Mouse (Mus musculus) left cerebral cortex, postnatal 14 days (tissue): ENCODE measurements around the gene Olfml1. TPM values are rescaled to one million over a fixed set of nuclear protein-coding genes. Genes with fewer than 3 reads are reported as not detected.

ENCODE experiments used
- DNase-seq, 2 experiments: peaks; one replicate each; pipeline ENCODE4 v3.0.0; 2021 to 2022; ENCODE audit warnings: low spot score in 2 of 2, mixed read lengths in 1 of 2
- intact Hi-C: fragments of 180-260 bp; cut with DNase I; formaldehyde crosslinking; loops from one replicate; pipeline ENCODE4 v1.15.1; 2025
- total RNA-seq, 2 experiments: library from RNA; stranded (reverse); gene quantifications; 2 replicates each; pipeline ENCODE4 v1.2.3; 2021

Gene Olfml1
- total RNA-seq, 2 experiments from 2014 or later, result 5.9 to 6.4 TPM

GRCm38 (mm10) chr7:107633201-107633600 lies 66.0 kb downstream of the Olfml1 start:
- intact Hi-C loops, result no loop called here
- no peak for DNase-seq

- intact Hi-C loops, result no loop called here
- DNase-seq, result no peak
Measured at GRCm38 (mm10) chr7:107637398-107637797, 70.2 kb downstream of the Olfml1 start.

DNA sequence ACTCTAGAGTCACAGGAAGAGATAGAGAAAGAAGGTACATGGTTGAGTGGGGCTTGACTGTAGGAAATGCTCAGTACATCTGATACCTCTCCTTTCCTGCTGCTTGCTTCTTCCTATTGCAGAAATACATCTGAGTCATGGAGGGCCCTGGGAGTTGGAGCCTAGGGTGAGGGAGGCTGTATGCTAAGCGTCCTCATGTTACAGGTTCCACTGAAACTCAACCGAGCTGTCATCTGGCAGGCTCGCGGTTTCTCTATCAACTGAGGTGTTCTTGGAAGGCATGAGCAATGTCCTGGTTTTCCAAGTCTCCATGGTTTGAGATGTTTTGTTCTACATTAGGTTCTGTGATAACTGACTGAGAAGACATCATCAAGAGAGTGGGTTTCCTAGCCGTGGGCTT lies 70.8 kb downstream of the Olfml1 start:
- DNase-seq, result no peak
- intact Hi-C loops, result no loop called here

Other genes with a start within 250 kb of the Olfml1 start
- 10 to 100 TPM in 1 of 2 experiments, 1 to 10 TPM in 1; 7.9 to 11.2 TPM for gene Syt9, start 196.7 kb upstream of the Olfml1 start, total RNA-seq
- 1 to 10 TPM; 4.0 to 4.5 TPM for gene Ppfibp2, start 27.8 kb downstream of the Olfml1 start, total RNA-seq
- gene 5330417H12Rik, start 57.7 kb downstream of the Olfml1 start, total RNA-seq, result not detected
- not detected for gene Cyb5r2, start 190.6 kb downstream of the Olfml1 start, total RNA-seq
- not detected for gene Ovch2, start 233.8 kb downstream of the Olfml1 start, total RNA-seq
- gene Olfr467, start 244.8 kb downstream of the Olfml1 start, total RNA-seq, result not detected